Mouse (Mus musculus) thymus, postnatal 14 days (tissue): ENCODE measurements around the gene Gata2.

Source experiments
- DNase-seq: peaks from one replicate; pipeline ENCODE4 v3.0.0; 2021

Gata2 gene

GRCm38 (mm10) chr6:88196054-88196732, 2.5 kb downstream of the Gata2 start:
- DNase-seq: no peak

DNA sequence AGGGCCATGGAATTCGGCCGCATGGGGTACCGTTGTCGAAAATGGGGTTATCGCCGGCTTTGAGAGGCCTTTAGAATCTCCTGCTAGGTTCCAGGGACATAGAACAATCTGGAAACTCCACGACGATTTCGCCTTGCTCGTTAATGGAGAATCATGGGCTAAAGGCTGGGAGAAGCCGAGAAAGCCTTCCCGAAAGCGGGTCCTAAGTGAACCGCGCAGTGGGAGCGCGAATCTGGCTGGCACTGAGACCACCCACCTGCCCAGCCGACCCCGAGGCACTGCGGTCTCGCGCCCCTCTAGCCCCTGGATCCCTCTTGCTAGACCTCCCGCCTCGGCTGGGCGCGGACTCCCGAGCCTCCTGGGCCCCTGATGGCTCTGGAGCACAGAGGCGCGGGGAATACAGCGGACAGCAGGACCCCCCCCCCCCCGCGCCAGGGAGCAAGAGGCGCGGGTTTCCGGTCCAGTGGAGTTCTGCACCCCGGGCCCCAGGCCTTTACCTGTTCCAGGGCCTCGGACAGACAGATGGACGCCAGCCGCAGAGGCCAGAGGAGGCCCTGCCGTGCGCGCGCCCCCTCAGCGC, 3.1 kb downstream of the Gata2 start:
- DNase-seq: no peak

DNA sequence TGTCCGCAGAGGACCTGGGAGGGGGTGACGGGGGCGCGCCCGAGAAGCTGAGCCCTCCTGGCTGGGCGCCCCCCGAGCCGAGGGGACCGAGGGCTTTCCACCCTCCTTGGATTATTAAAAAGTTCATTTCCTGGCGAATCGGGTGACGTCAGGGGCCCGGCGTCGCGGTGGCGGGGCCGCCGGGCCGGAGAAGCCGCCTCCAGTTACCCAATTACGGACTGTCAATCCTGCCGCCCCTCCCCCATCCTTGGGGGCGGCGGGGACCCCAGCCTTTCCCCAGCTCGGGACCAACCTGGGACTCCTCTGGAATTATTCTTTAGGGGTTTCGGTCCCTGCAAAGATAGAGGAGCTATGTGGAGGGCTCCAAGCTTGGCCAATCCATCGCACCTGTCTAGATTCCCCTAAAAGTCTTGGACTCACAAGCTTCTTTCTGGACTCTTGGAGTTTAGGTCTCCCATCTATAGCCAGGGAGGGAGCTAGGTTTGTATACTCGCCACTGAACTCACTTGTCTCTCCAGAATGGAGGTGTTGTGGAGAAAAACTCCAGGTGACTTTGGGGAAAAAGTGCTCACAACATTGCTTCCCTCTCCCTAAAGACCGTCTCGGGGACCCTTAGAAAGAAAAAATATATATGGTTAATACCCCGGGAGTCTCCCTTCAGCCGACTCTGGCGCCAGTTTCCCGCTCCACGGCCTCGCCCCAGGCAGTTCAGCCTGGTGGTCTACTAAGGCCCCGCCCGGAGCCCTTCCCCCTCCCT, 3.8 kb downstream of the Gata2 start:
- no peak for DNase-seq

DNA sequence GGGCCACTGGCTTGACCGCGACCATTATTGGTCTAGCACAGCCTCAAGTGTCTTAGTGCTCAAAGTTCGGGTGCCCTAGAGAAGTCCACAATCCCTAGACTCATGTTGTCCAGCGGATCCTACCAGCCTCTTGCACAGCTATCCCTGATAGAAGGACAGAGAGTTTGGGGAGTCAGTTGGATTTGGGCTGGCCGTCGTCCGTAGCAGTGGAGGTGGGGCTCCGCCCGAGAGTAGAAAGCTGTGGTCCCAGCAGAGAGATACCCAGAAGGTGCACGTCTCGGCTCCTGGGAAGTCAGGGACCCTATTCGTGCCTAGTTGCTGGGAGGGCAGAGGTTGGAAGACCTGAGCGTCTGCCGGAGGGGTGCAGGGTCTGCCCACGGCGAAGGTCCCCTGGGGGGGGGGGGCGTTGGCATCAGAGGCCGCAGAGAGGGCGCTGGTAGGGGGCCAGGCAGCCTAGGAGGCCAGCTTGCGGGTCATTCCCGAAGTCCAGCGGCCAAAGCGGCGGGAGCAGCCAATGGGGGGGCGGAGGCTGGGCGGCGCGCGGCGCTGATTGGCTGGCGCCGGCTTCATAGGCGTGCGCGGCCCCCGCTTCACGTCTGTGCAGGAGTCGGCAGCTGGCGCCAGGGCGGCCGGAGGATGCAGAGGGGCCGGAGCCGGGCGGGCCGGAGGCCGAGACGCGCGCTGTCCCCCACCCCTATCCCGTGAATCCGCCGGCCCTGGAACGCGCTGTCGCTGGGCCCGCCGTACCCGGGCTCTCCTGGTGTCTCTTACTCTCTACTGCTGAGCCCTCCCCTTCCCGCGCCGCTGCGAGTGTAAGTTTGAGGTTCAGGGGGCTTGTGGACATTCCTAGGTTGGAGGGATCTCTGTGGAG, 4.6 kb downstream of the Gata2 start:
- DNase-seq: no peak

DNA sequence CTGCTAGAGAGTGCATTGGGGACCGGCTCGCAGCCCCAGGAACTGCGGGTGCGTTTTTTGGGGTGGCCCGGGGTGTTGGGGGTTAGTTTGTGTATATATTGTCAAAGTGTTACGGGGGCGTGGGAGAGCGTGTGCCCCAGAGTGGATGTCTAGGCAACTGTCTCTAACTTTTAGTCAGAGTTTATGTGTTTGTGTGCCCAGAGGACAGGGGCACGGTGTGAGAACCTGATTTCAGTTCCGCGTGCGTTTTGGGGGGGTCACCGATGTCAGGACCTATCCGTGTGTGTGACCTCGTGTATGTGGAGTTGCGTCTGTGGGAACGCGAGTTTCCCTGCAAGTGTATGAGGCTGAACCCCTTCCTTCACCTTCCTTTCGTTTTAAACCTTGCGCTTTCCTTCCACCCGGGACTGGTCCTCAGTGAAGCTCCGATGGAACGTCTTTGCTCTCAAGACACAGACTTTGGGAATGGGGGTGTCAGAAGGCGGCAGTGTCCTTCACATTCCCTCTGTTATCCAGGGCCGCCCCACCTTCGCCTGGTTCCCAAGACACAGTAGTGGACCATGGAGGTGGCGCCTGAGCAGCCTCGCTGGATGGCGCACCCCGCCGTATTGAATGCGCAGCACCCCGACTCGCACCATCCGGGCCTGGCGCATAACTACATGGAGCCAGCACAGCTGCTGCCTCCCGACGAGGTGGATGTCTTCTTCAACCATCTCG, 5.5 kb downstream of the Gata2 start:
- DNase-seq: no peak

DNA sequence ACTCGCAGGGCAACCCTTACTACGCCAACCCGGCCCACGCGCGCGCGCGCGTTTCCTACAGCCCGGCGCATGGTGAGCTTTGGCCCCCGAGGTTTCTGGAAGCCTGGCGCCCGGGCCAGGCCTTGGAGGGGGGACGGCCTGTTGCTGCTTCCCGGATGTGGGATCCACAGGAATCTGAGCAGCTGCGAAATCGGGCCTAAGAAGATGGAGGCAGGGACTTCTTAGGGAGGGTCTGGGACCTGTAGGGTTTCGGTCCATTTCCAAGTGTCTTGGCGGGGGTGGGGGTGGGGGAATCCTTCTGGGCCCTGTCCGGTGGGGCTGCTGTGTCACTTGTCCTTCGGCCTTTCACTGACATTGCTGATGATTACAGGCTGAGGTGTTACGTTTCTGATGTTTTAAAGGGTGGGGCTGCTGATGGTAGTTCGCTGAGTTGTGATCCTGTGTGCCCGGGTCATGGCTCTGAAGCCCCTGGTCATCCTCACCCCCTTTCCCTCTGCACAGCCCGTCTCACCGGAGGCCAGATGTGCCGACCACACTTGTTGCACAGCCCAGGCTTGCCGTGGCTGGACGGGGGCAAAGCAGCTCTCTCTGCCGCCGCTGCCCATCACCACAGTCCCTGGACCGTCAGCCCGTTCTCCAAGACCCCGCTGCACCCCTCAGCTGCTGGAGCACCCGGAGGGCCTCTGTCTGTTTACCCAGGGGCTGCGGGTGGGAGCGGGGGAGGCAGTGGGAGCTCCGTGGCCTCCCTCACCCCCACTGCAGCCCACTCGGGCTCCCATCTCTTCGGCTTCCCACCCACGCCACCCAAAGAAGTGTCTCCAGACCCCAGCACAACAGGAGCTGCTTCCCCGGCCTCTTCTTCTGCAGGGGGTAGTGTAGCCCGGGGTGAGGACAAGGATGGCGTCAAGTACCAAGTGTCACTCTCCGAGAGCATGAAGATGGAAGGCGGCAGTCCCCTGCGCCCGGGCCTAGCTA, 6.3 kb downstream of the Gata2 start:
- no peak for DNase-seq

GRCm38 (mm10) chr6:88200693-88201609, 7.3 kb downstream of the Gata2 start:
- DNase-seq: no peak

GRCm38 (mm10) chr6:88201926-88202700, 8.4 kb downstream of the Gata2 start:
- no peak for DNase-seq

DNA sequence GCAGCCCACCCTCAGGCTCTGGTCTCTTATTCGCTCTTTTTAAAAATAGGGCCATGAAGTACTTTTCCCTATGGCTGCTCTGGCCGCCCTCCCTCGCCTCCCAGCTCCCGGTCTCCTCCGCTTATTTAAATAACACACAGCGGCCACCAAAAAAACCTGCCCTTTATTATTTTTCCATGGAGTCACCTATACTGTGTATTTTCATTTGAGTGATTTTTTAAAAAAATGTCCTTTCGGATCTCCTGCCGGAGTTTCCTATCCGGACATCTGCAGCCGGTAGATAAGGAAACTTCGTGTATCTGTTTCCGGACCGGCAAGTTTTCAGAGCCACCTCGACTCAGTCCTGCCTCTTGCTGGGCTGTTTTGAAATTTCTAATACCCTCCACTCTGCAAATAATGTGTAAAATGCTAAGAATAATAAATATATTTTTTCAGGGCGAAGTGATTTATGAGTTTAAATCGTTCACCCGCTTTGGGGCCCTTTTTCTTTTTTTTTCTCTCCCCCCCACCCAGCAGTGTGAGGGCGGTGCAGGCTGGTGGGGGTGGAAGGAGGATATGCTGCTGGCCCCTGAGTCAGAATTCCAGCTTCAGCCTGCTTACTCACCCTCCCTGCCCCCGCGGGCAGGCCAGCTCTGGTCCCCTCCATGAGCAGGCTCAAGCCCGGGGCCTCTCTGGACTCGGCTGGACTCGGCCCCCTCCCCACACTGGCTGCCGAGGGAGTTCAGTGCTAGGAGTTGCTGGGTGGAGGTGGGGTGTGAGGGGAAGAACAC, 9.4 kb downstream of the Gata2 start:
- DNase-seq: no peak

DNA sequence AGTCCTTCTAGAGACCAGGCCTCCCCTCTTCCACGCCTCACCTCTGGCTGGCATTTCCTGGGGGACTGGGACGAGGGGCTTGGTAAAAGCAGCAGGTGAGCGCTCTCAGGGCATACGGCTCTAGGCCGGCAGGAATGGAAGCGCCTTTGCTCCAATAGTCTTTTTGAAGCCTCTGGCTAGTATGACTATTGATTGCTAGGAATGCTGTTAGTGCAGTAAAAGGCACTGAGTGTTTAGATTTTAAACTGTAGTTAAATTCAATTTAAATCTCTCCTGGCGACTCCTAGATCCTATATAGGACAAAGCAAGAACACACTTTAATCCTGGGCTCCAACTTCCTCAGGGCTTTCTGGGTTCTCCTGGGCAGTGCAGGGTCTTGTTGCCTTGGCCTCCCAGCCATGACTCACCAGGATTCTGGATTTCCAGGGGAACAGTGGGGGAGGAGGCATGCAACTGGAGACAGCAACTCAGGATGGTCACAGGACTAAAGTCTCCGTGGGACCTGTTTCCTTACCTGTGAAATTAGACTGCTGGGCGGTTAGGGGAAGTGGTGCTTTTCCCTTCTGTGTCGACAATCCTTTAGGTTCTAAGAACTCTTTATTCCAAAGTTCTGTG, 10.2 kb downstream of the Gata2 start:
- no peak for DNase-seq

GRCm38 (mm10) chr6:88204531-88205385, 11.1 kb downstream of the Gata2 start:
- DNase-seq: no peak

- DNase-seq: no peak
These were observed 11.7 kb downstream of the Gata2 start for GRCm38 (mm10) chr6:88205386-88205700.

- DNase-seq: no peak
These were observed 12.2 kb downstream of the Gata2 start for GRCm38 (mm10) chr6:88205937-88206336.

DNA sequence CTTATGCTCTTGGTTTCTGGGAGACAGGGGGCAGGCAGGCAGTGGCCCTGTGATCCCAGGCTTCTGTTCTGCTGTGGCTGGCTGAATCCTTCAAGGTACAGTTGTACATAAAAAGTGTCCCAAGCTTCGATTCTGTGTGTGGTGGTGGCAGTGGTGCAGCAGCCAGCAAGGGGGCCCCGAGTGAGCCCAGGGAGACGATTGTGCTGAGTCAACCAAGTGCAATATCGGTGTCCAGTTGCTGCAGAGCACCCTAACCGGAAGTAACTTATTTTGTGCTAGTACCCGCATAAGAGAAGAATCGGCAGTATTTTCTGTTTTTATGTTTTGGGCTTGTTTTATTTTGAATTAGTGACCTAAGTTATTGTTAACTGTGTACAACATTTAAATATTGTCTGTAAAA, 12.9 kb downstream of the Gata2 start:
- no peak for DNase-seq

GRCm38 (mm10) chr6:88207403-88208033, 13.8 kb downstream of the Gata2 start:
- DNase-seq: no peak

DNA sequence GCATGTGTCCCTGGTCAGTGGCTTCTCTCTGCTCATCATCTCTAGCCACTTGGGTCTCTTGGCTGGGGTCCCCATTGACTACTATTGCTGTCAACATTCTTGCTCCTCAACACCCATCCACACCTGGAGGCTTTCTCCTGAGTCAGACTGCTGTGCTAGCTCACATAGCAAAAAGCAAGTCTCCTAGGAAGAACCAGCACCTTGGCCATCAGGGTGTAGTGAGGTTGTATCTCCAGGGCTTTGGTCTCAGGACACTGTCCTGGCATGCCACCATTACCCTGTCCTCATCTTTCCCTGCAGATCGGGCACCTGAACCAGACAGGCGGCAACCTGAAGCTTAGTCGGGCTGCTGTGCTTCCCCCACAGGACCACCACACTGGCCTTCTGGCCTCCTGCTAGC, 14.6 kb downstream of the Gata2 start:
- no peak for DNase-seq

- no peak for DNase-seq
These were observed 15.8 kb downstream of the Gata2 start for GRCm38 (mm10) chr6:88209453-88209852.
